Mouse (Mus musculus) MEL (cell line): ENCODE data around the gene Polr2l. TPM values are rescaled to one million over a fixed set of nuclear protein-coding genes. Genes with fewer than 3 reads are reported as not detected.

Experiments used
- DNase-seq: peaks from one replicate; pipeline ENCODE4 v3.0.0; 2011; ENCODE audit warnings: low read depth, low spot score
- H3K27ac ChIP-seq: 2 replicates; pipeline ENCODE4 v1.5.1; 2012; ENCODE audit warnings: low read depth, mild to moderate bottlenecking, control low read depth, low read length, moderate library complexity; ENCODE audit not compliant: control insufficient read depth
- H3K27me3 ChIP-seq, 2 experiments: fragments of 150-350 bp in 1 of 2; sonication (generic) in 1 of 2; 2 replicates each; pipeline ENCODE4 v1.6.1; 2012; ENCODE audit warnings: low read length in 2 of 2, mild to moderate bottlenecking in 2 of 2, improper control_type of control experiment in 1 of 2, moderate library complexity in 1 of 2; ENCODE audit not compliant: insufficient read depth in 2 of 2, control insufficient read depth in 1 of 2
- H3K36me3 ChIP-seq, 2 experiments: 2 replicates each; pipeline ENCODE4 v1.6.1; 2012 to 2014; ENCODE audit warnings: low read length in 2 of 2, improper control_type of control experiment in 1 of 2, inconsistent platforms in 1 of 2, mild to moderate bottlenecking in 1 of 2; ENCODE audit not compliant: insufficient read depth in 2 of 2, control insufficient read depth in 1 of 2
- H3K4me1 ChIP-seq, 2 experiments: fragments of 150-350 bp in 1 of 2; sonication (generic) in 1 of 2; 2 replicates each; pipeline ENCODE4 v1.6.1; 2012; ENCODE audit warnings: low read length in 2 of 2, improper control_type of control experiment in 1 of 2, mild to moderate bottlenecking in 1 of 2; ENCODE audit not compliant: insufficient read depth in 2 of 2, control insufficient read depth in 1 of 2
- H3K4me3 ChIP-seq, 2 experiments: fragments of 150-350 bp in 1 of 2; sonication (generic) in 1 of 2; 2 replicates each; pipeline ENCODE4 v1.5.1; 2012; ENCODE audit warnings: low read depth in 2 of 2, low read length in 2 of 2, mild to moderate bottlenecking in 2 of 2, moderate library complexity in 2 of 2, control low read depth in 1 of 2, improper control_type of control experiment in 1 of 2; ENCODE audit not compliant: control insufficient read depth in 1 of 2, insufficient read depth in 1 of 2
- H3K79me2 ChIP-seq: 2 replicates; pipeline ENCODE4 v1.6.1; 2012; ENCODE audit warnings: mild to moderate bottlenecking, low read length, moderate library complexity; ENCODE audit not compliant: control insufficient read depth, poor library complexity, insufficient read depth
- H3K9ac ChIP-seq: 2 replicates; pipeline ENCODE4 v1.6.1; 2012; ENCODE audit warnings: low read depth, mild to moderate bottlenecking, control low read depth, low read length, moderate library complexity; ENCODE audit not compliant: control insufficient read depth, poor library complexity, severe bottlenecking
- H3K9me3 ChIP-seq: fragments of 150-350 bp; sonication (generic); replicated peaks from 2 replicates; pipeline ENCODE4 v1.6.1; 2012; ENCODE audit warnings: mild to moderate bottlenecking, low read length, improper control_type of control experiment, moderate library complexity; ENCODE audit not compliant: insufficient read depth
- CHD1 ChIP-seq: IDR thresholded peaks from 2 replicates; pipeline ENCODE4 v1.6.1; 2012; ENCODE audit warnings: low read depth, mild to moderate bottlenecking, inconsistent platforms, low read length, improper control_type of control experiment
- ELF1 ChIP-seq: IDR thresholded peaks from 2 replicates; pipeline ENCODE4 v1.6.1; 2014; ENCODE audit warnings: low read depth, mild to moderate bottlenecking, inconsistent platforms, low read length, improper control_type of control experiment, moderate library complexity
- ETS1 ChIP-seq: IDR thresholded peaks from 2 replicates; pipeline ENCODE4 v1.6.1; 2012; ENCODE audit warnings: low read depth, mild to moderate bottlenecking, inconsistent platforms, low read length, improper control_type of control experiment, moderate library complexity
- GABPA ChIP-seq: IDR thresholded peaks from 2 replicates; pipeline ENCODE4 v1.6.1; 2012; ENCODE audit warnings: low read depth, mild to moderate bottlenecking, inconsistent platforms, low read length, improper control_type of control experiment, moderate library complexity
- MAFK ChIP-seq: IDR thresholded peaks from 2 replicates; pipeline ENCODE4 v1.6.1; 2011; ENCODE audit warnings: low read depth, mild to moderate bottlenecking, low read length, improper control_type of control experiment, borderline replicate concordance
- MAX ChIP-seq: IDR thresholded peaks from 2 replicates; pipeline ENCODE4 v1.6.1; 2011; ENCODE audit warnings: low read length, improper control_type of control experiment
- MAZ ChIP-seq: IDR thresholded peaks from 2 replicates; pipeline ENCODE4 v1.6.1; 2012; ENCODE audit warnings: low read depth, mild to moderate bottlenecking, inconsistent platforms, low read length, improper control_type of control experiment
- MEF2A ChIP-seq: IDR thresholded peaks from 2 replicates; pipeline ENCODE4 v1.6.1; 2014; ENCODE audit warnings: low read depth, mild to moderate bottlenecking, inconsistent platforms, low read length, improper control_type of control experiment; ENCODE audit not compliant: poor library complexity, insufficient replicate concordance, severe bottlenecking; ENCODE audit errors: extremely low read depth
- MYB ChIP-seq: IDR thresholded peaks from 2 replicates; pipeline ENCODE4 v1.6.1; 2011; ENCODE audit warnings: mild to moderate bottlenecking, low read depth, low read length, improper control_type of control experiment
- MYC ChIP-seq: IDR thresholded peaks from 2 replicates; pipeline ENCODE4 v1.6.1; 2011; ENCODE audit warnings: low read depth, mild to moderate bottlenecking, low read length, improper control_type of control experiment, moderate library complexity
- NELFE ChIP-seq: IDR thresholded peaks from 2 replicates; pipeline ENCODE4 v1.6.1; 2011; ENCODE audit warnings: low read depth, low read length, improper control_type of control experiment
- NRF1 ChIP-seq: IDR thresholded peaks from 2 replicates; pipeline ENCODE4 v1.6.1; 2014; ENCODE audit warnings: low read depth, mild to moderate bottlenecking, inconsistent platforms, low read length, improper control_type of control experiment, moderate library complexity; ENCODE audit not compliant: poor library complexity, insufficient read depth, severe bottlenecking
- POLR2A ChIP-seq, 2 experiments: IDR thresholded peaks; 2 replicates each; pipeline ENCODE4 v1.6.1; 2011 to 2012; ENCODE audit warnings: low read length in 2 of 2, mild to moderate bottlenecking in 2 of 2, control low read depth in 1 of 2, improper control_type of control experiment in 1 of 2, low read depth in 1 of 2, moderate library complexity in 1 of 2; ENCODE audit not compliant: control insufficient read depth in 1 of 2, insufficient read depth in 1 of 2, poor library complexity in 1 of 2
- POLR2AphosphoS2 ChIP-seq: IDR thresholded peaks from 2 replicates; pipeline ENCODE4 v1.6.1; 2011; ENCODE audit warnings: low read length, improper control_type of control experiment
- POLR2AphosphoS5 ChIP-seq: IDR thresholded peaks from 2 replicates; pipeline ENCODE4 v1.6.1; 2012; ENCODE audit warnings: low read depth, borderline replicate concordance, mild to moderate bottlenecking, inconsistent platforms, low read length, moderate library complexity, mixed read lengths
- RAD21 ChIP-seq: IDR thresholded peaks from 2 replicates; pipeline ENCODE4 v1.6.1; 2011; ENCODE audit warnings: mild to moderate bottlenecking, low read depth, low read length, improper control_type of control experiment
- SMC3 ChIP-seq: IDR thresholded peaks from 2 replicates; pipeline ENCODE4 v1.6.1; 2011; ENCODE audit warnings: low read depth, low read length, improper control_type of control experiment
- TAL1 ChIP-seq: IDR thresholded peaks from 2 replicates; pipeline ENCODE4 v1.6.1; 2012; ENCODE audit warnings: mild to moderate bottlenecking, inconsistent platforms, low read length, moderate library complexity, mixed read lengths
- TCF12 ChIP-seq: IDR thresholded peaks from 2 replicates; pipeline ENCODE4 v1.6.1; 2014; ENCODE audit warnings: low read depth, mild to moderate bottlenecking, inconsistent platforms, low read length, improper control_type of control experiment, moderate library complexity
- UBTF ChIP-seq: IDR thresholded peaks from 2 replicates; pipeline ENCODE4 v1.6.1; 2012; ENCODE audit warnings: low read depth, mild to moderate bottlenecking, inconsistent platforms, low read length, improper control_type of control experiment, moderate library complexity, borderline replicate concordance; ENCODE audit not compliant: insufficient read depth
- USF1 ChIP-seq: IDR thresholded peaks from 2 replicates; pipeline ENCODE4 v1.6.1; 2014; ENCODE audit warnings: low read depth, mild to moderate bottlenecking, inconsistent platforms, low read length, improper control_type of control experiment, moderate library complexity
- ZC3H11A ChIP-seq: IDR thresholded peaks from 2 replicates; pipeline ENCODE4 v1.6.1; 2012; ENCODE audit warnings: low read depth, mild to moderate bottlenecking, inconsistent platforms, low read length, improper control_type of control experiment
- ZKSCAN1 ChIP-seq: IDR thresholded peaks from 2 replicates; pipeline ENCODE4 v1.6.1; 2012; ENCODE audit warnings: low read depth, mild to moderate bottlenecking, inconsistent platforms, low read length, improper control_type of control experiment, moderate library complexity
- ZMIZ1 ChIP-seq: IDR thresholded peaks from 2 replicates; pipeline ENCODE4 v1.6.1; 2012; ENCODE audit warnings: low read depth, mild to moderate bottlenecking, inconsistent platforms, low read length, improper control_type of control experiment, moderate library complexity
- ZNF384 ChIP-seq: IDR thresholded peaks from 2 replicates; pipeline ENCODE4 v1.6.1; 2012; ENCODE audit warnings: low read depth, mild to moderate bottlenecking, inconsistent platforms, low read length, improper control_type of control experiment
- polyA plus RNA-seq, 2 experiments: library from polyadenylated mRNA; stranded (reverse) in 1 of 2; unstranded in 1 of 2; fragments of >175 nt in 1 of 2; fragments of >200 nt in 1 of 2; gene quantifications; 2 replicates each; pipeline versions ENCODE4 v1.2.1 to v1.2.4; 2012; ENCODE audit warnings: low replicate concordance in 2 of 2, low read depth in 1 of 2; ENCODE audit not compliant: insufficient read length in 2 of 2, insufficient read depth in 1 of 2, missing spikeins in 1 of 2
- total RNA-seq: library from RNA; depleted of rRNA; stranded (reverse); fragments of 300-350 nt; gene quantifications from 2 replicates; pipeline ENCODE4 v1.2.3, GENCODE M21; 2012

Polr2l gene
- total and polyA plus RNA-seq, 3 experiments: 82.4 to 114 TPM; not detected in 1

- TF ChIP-seq ELF1 (no peak), NRF1 (peak; percentile 55; the same call in 1 of the 2 replicates), CHD1 (no peak), ZNF384 (no peak), ZKSCAN1 (no peak), MYC (peak; percentile 98), POLR2A (IDR thresholded peaks at IDR 0.05; ENCODE audit: control insufficient read depth in 1 of 2, insufficient read depth in 1 of 2, low read depth in 1 of 2, low read length in 2 of 2, poor library complexity in 1 of 2) (0 out of 4 replicates have a peak, but pooled peaks of 1 of the 2 experiments have one; percentile 4), POLR2AphosphoS2 (no peak), MEF2A (no peak), UBTF (no peak), NELFE (peak; percentile 54; the same call in 1 of the 2 replicates), ETS1 (no peak), ZC3H11A (no peak)
Observed at GRCm38 (mm10) chr7:141476226-141476980, 1.5 kb upstream of the Polr2l start (continued).

- no peak for TF ChIP-seq ZC3H11A
- Histone ChIP-seq H3K9me3 (no peaks in the 10 kb centered on the region), H3K4me1 (peaks cover 3 to 22% of the 10 kb centered on the region in 2 experiments; a peak in 3 of 4 replicates), H3K79me2 (peaks cover 51% of the 10 kb centered on the region), H3K27me3 (no peaks in the 10 kb centered on the region), H3K9ac (peak overlapping the region; percentile 98), H3K27ac (peak overlapping the region; percentile 71), H3K4me3 (peak overlapping the region; percentile 95), H3K36me3 (peaks cover 0 to 16% of the 10 kb centered on the region in 2 experiments; a peak in 2 of 4 replicates)
- DNase-seq: peak; percentile 60
Observed at GRCm38 (mm10) chr7:141475805-141476158, 850 bp upstream of the Polr2l start.

GRCm38 (mm10) chr7:141474160-141474559 lies 772 bp downstream of the Polr2l start:
- peak; percentile 49 for DNase-seq
- Histone ChIP-seq H3K27me3 (no peaks in the 10 kb centered on the region), H3K4me1 (peaks cover 3 to 25% of the 10 kb centered on the region in 2 experiments; a peak in 3 of 4 replicates), H3K4me3 (peak overlapping the region; percentile 95), H3K9me3 (no peaks in the 10 kb centered on the region), H3K27ac (no peak overlapping the region), H3K79me2 (peaks cover 57% of the 10 kb centered on the region), H3K36me3 (peaks cover 0 to 21% of the 10 kb centered on the region in 2 experiments; a peak in 2 of 4 replicates), H3K9ac (peak overlapping the region; percentile 98)
- TF ChIP-seq NRF1: no peak
- no peak for TF ChIP-seq CHD1
- TF ChIP-seq TAL1: no peak
- TF ChIP-seq MYB: no peak
- TF ChIP-seq RAD21: no peak
- no peak for TF ChIP-seq MYC
- TF ChIP-seq POLR2A (IDR thresholded peaks at IDR 0.05; ENCODE audit: control insufficient read depth in 1 of 2, insufficient read depth in 1 of 2, low read depth in 1 of 2, low read length in 2 of 2, poor library complexity in 1 of 2): no peak
- TF ChIP-seq TCF12: no peak
- no peak for TF ChIP-seq MAZ
- TF ChIP-seq NELFE: no peak
- no peak for TF ChIP-seq MEF2A
- TF ChIP-seq SMC3: no peak
- no peak for TF ChIP-seq ZKSCAN1
- no peak for TF ChIP-seq USF1
- TF ChIP-seq GABPA: no peak
- TF ChIP-seq ETS1: no peak
- TF ChIP-seq MAX: no peak
- no peak for TF ChIP-seq MAFK
- TF ChIP-seq ZMIZ1: no peak
- no peak for TF ChIP-seq POLR2AphosphoS5
